Mouse (Mus musculus) forebrain, embryonic 14.5 days (tissue): ENCODE data around the gene Cdh4. TPM values are rescaled to one million over a fixed set of nuclear protein-coding genes. Genes with fewer than 3 reads are reported as not detected.
A peak's percentile ranks its signal among the peaks of the same experiment; 100 is the strongest.

Source experiments
- ATAC-seq: fragments of 200-750 bp; cut with Nextera tagmentation; 2 replicates; pipeline ENCODE4 v1.8.0; 2017; ENCODE audit warnings: mild to moderate bottlenecking, moderate library complexity
- DNase-seq: peaks from one replicate; pipeline ENCODE4 v3.0.0-alpha.2; 2015; ENCODE audit warnings: low spot score
- H3K27ac ChIP-seq: fragments of 300-500 bp; sonication (generic); 2 replicates; pipeline ENCODE4 v1.5.1; 2014; ENCODE audit warnings: low read depth, mild to moderate bottlenecking, control low read depth, low read length, moderate library complexity
- H3K27me3 ChIP-seq: fragments of 300-500 bp; sonication (generic); replicated peaks from 2 replicates; pipeline ENCODE4 v1.6.1; 2014; ENCODE audit warnings: low read length, control low read depth, mixed read lengths; ENCODE audit not compliant: control insufficient read depth, insufficient read depth
- H3K36me3 ChIP-seq: fragments of 300-500 bp; sonication (generic); 2 replicates; pipeline ENCODE4 v1.6.1; 2014; ENCODE audit warnings: low read length, control low read depth; ENCODE audit not compliant: control insufficient read depth, insufficient read depth
- H3K4me1 ChIP-seq: fragments of 300-500 bp; sonication (generic); 2 replicates; pipeline ENCODE4 v1.6.1; 2014; ENCODE audit warnings: antibody characterized with exemption, low read length, control low read depth; ENCODE audit not compliant: control insufficient read depth, insufficient read depth
- H3K4me2 ChIP-seq: fragments of 300-500 bp; sonication (generic); 2 replicates; pipeline ENCODE4 v1.6.1; 2014; ENCODE audit warnings: mild to moderate bottlenecking, control low read depth, low read length
- H3K4me3 ChIP-seq: fragments of 300-500 bp; sonication (generic); 2 replicates; pipeline ENCODE4 v1.5.1; 2014; ENCODE audit warnings: low read depth, low read length, control low read depth
- H3K9ac ChIP-seq: fragments of 300-500 bp; sonication (generic); 2 replicates; pipeline ENCODE4 v1.6.1; 2014; ENCODE audit warnings: mild to moderate bottlenecking, low read length, control low read depth, moderate library complexity
- H3K9me3 ChIP-seq: fragments of 300-500 bp; sonication (generic); replicated peaks from 2 replicates; pipeline ENCODE4 v1.6.1; 2016; ENCODE audit warnings: low read length, control low read depth, mixed read lengths; ENCODE audit not compliant: control insufficient read depth
- WGBS: fragments of 180-500 bp; shearing (Covaris S2); extraction: QIAGEN DNeasy Blood & Tissue Kit; methylation state at CpG from one replicate; pipeline ENCODE4 v1.1.7; 2014; 5-methylcytosine and 5-hydroxymethylcytosine counted together
- polyA plus RNA-seq: library from polyadenylated mRNA; unstranded; fragments of >200 nt; fragmentation: Nextera tagmentation; extraction: Ambion mirVana; gene quantifications from 2 replicates; pipeline ENCODE4 v1.2.1, GENCODE M21; 2014

Gene Cdh4
- polyA plus RNA-seq, 1 experiment from 2014 or later, result 35.0 TPM

DNA sequence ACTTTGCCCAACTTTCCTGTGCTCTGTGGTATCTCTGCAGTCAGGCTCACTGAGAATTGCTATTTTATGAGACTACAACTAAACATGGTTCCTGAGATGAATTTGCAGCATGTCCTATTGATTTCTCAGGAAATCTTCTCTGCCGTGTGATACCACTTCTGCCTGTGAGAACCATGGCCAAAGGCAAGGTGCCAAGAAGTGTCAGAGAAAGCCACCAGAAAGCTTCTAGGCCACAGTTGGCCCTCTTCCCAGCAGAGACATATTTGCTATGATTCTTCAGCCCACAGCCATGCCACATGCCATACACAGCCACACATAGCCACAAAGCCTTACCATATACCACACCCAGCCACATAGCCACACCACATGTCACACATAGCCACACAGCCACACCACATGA is 157.7 kb downstream of the Cdh4 start:
- Histone ChIP-seq H3K27ac (no peak overlapping the region), H3K4me1 (no peaks in the 10 kb centered on the region; the same call in 1 of the 2 replicates), H3K27me3 (no peaks in the 10 kb centered on the region), H3K36me3 (no peaks in the 10 kb centered on the region), H3K9ac (no peak overlapping the region), H3K9me3 (no peaks in the 10 kb centered on the region), H3K4me2 (no peak overlapping the region), H3K4me3 (no peak overlapping the region)
- 77% methylated on average over 1 of the region's 1 CpGs for WGBS
- ATAC-seq (no peak), DNase-seq (no peak)

DNA sequence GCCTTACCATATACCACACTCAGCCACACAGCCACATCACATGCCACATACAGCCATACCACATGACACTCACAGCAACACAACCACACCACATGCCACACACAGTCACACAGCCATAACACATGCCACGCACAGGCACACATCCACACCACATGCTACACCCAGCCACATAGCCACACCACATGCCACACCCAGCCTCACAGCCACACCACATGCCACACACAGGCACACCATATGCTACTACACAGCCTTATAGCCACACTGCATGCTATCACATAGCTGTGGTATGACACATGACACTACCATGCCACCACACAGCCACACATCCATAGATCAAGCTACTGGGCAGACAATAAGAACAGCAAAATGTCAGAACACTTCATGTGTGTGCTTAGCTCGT is 158.1 kb downstream of the Cdh4 start:
- no peak overlapping the region for H3K4me2 ChIP-seq
- H3K36me3 ChIP-seq, result no peaks in the 10 kb centered on the region
- H3K4me1 ChIP-seq, result no peaks in the 10 kb centered on the region; the same call in 1 of the 2 replicates
- no peak overlapping the region for H3K9ac ChIP-seq
- H3K27ac ChIP-seq, result no peak overlapping the region
- no peak overlapping the region for H3K4me3 ChIP-seq
- H3K9me3 ChIP-seq, result no peaks in the 10 kb centered on the region
- 87% methylated on average over 2 of the region's 2 CpGs for WGBS
- H3K27me3 ChIP-seq, result no peaks in the 10 kb centered on the region
- no peak for DNase-seq
- no peak for ATAC-seq

DNA sequence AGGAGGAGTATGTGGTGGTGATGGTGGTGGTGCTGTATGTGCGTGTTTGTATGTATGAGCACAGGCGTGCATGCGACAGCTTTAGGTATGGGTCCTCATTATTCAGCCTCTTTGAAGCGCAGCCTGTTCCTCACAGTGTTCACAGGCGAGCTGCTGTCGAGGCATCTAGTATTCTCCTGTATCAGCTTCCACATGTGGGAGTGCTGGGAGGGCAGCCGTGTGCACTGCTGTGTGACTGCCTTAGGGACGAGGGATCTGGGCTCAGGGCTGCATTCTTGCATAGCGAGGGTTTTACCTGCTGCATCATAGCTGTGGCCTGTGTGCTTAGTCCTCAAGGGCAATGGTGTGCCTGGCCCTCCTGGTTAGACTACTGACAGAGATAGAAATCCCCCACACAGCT is 158.9 kb downstream of the Cdh4 start:
- no peak for ATAC-seq

DNA sequence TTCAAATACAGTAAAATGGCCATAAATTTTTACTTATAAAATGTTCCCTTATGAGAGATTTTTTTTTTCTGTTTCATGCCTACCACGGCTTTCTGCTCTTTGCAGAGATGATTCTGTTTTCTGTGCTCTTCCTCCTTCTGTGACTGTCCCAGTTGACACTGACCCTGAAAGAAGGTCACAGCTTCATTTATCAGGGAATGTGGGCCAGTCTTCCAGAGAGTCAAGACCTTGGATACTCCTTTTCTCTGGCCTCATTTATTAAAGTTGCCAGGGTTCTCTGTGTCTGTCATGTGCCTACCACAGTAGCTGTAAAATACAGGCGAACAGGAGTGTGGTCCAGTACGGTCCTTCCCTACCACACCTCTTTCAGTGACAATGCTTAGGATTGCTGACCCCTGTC is 162.5 kb downstream of the Cdh4 start:
- no peaks in the 10 kb centered on the region for H3K36me3 ChIP-seq
- H3K9ac ChIP-seq, result no peak overlapping the region
- DNase-seq (no peak), ATAC-seq (no peak)
- 88% methylated on average over 3 of the region's 3 CpGs for WGBS
- H3K27ac ChIP-seq, result no peak overlapping the region
- no peaks in the 10 kb centered on the region for H3K9me3 ChIP-seq
- no peak overlapping the region for H3K4me3 ChIP-seq
- no peak overlapping the region for H3K4me2 ChIP-seq
- H3K4me1 ChIP-seq, result no peaks in the 10 kb centered on the region
- no peaks in the 10 kb centered on the region for H3K27me3 ChIP-seq

More for the DNA sequence above, 158.9 kb downstream of the Cdh4 start:
- Histone ChIP-seq H3K4me2 (no peak overlapping the region), H3K27me3 (no peaks in the 10 kb centered on the region), H3K9ac (no peak overlapping the region), H3K4me3 (no peak overlapping the region), H3K27ac (no peak overlapping the region), H3K4me1 (no peaks in the 10 kb centered on the region; the same call in 1 of the 2 replicates), H3K36me3 (no peaks in the 10 kb centered on the region), H3K9me3 (no peaks in the 10 kb centered on the region)
- no peak for DNase-seq
- WGBS, result 89% methylated on average over 9 of the region's 9 CpGs

DNA sequence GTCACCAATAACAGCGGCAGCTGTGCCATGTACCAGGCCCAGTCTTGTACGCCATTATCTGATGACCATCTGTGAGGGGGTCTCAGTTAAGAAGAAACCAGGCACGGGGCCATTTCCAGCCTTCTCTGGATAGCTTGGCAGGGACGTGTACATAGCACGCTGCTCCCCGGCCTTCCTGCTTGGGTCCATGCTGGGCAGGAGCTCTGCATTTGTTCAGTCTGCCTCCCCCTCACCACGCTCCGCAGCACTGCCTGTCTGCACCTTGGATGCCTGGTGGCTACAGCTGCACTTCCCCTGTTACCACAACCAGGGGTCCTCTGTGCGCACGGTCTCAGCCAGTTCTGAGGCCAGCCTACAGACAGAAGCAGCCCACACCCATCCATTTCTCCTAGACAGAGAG is 163.0 kb downstream of the Cdh4 start:
- H3K4me1 ChIP-seq, result no peaks in the 10 kb centered on the region
- H3K27ac ChIP-seq, result no peak overlapping the region; the same call in 1 of the 2 replicates
- DNase-seq, result peak; percentile 57
- H3K27me3 ChIP-seq, result no peaks in the 10 kb centered on the region
- no peaks in the 10 kb centered on the region for H3K9me3 ChIP-seq
- WGBS, result 73% methylated on average over 10 of the region's 10 CpGs
- no peaks in the 10 kb centered on the region for H3K36me3 ChIP-seq
- H3K4me3 ChIP-seq, result no peak overlapping the region
- no peak overlapping the region for H3K9ac ChIP-seq
- no peak overlapping the region for H3K4me2 ChIP-seq
- ATAC-seq, result peak; percentile 51

DNA sequence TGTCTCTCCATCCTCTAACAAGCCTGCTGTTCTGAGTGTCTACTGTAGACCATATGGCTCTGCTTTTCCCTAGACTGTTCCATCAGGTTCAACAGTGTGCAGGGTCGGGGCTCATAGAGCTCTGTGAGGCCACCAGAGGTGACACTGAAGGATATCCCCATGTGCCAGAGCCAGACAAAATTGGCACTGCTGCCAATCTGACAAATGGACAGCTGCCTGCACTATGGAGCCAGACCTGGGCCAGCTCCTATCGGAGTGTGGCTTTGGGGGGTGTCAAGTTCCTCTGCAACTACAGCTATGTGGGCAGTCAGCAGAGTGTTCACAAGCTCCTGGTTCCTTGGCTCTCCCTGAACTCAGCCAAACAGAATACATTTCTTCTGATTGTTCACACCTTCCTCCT is 164.1 kb downstream of the Cdh4 start:
- 92% methylated on average over 2 of the region's 2 CpGs for WGBS
- Histone ChIP-seq H3K9me3 (no peaks in the 10 kb centered on the region), H3K36me3 (no peaks in the 10 kb centered on the region), H3K4me2 (no peak overlapping the region), H3K27ac (no peak overlapping the region), H3K9ac (no peak overlapping the region), H3K4me1 (no peaks in the 10 kb centered on the region), H3K27me3 (no peaks in the 10 kb centered on the region), H3K4me3 (no peak overlapping the region)
- ATAC-seq (no peak), DNase-seq (no peak)

DNA sequence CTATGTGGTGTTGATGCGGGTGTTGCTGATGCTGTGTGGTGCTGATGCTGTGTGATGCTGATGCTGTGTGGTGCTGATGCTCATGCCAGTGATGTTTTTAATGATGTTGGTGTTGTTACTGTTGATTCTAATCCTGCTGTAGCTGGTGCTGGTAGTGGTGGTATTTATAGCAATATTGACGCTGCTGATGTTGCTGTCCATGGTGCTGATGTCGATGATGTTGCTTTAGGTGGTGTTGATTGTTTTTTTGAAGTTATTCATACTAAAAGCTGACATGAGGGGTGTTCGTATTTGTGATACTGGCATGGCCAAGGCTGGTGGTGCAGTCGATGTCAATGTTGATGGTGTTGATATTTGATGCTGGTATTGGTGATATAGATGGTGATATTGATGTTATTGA is 173.7 kb downstream of the Cdh4 start:
- WGBS, result 61% methylated on average over 5 of the region's 5 CpGs
- H3K27ac ChIP-seq, result no peak overlapping the region
- no peak overlapping the region for H3K4me3 ChIP-seq
- no peak overlapping the region for H3K4me2 ChIP-seq
- DNase-seq, result no peak
- ATAC-seq, result no peak
- no peak overlapping the region for H3K9ac ChIP-seq
- H3K36me3 ChIP-seq, result no peaks in the 10 kb centered on the region
- no peaks in the 10 kb centered on the region for H3K27me3 ChIP-seq
- H3K4me1 ChIP-seq, result no peaks in the 10 kb centered on the region
- H3K9me3 ChIP-seq, result no peaks in the 10 kb centered on the region

DNA sequence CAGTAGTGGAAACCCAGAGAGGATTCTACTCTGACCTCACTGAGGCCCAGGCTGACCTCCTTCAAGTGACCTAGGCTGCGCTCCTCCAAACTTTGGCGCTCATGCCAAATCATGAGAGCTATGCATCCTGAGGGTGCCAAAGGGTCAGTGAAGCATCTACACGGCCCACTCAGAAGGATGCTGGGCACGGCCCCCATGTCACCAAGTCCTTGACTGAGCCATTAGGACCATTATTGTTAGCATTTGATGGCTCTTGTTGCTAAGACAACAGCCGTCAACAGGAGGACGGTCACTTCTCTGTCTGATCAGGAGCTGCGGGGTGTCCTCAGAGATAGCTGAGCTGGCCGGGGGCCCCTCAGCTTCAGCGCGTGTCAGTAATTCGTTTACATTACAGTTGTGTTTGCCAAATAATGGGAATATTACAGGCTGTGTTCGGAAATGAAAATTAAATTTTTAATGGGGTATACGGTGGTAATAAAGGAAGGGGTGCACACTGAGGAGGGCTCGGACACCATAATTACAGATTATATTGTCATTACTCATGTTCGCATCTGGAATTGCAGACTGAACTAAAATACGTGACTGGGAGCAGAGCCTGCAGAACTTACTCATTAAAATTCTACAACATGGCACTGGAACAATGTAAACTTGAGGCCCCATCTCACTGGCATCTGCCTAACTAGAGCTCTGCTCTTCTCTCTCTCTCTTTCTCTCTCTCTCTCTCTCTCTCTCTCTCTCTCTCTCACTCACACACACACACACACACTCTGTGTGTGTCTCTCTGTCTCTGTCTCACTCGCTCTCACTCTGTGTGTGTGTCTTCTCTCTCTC is 181.6 kb downstream of the Cdh4 start:
- Histone ChIP-seq H3K9ac (no peak overlapping the region), H3K4me3 (no peak overlapping the region), H3K36me3 (no peaks in the 10 kb centered on the region), H3K27ac (0 out of 2 replicates have a peak overlapping the region, but pooled peaks have one; percentile 14), H3K4me1 (0 out of 2 replicates have a peak, but pooled peaks cover 2% of the 10 kb centered on the region), H3K4me2 (no peak overlapping the region), H3K9me3 (no peaks in the 10 kb centered on the region), H3K27me3 (no peaks in the 10 kb centered on the region)
- ATAC-seq (peak; percentile 40; the same call in 1 of the 2 replicates), DNase-seq (peak; percentile 44)
- WGBS, result 65% methylated on average over 17 of the region's 17 CpGs

DNA sequence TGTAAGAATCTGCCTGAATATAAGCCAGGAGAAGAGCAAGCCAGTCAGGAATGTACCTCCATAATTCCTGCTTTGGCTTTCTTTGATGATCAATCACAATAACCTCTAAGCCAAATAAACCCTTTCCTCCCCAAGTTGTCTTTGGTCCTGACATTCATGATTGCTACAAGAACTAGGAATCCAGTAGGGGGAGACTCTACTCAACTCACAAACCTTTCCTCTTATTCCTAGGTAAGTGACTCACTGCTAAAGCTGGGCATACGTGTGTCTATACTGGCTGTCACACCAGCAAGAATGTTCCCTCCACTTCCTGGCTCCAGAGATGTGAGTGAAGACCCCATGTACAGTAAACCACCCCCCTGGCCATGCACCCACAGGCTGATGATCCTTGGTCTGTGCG is 185.3 kb downstream of the Cdh4 start:
- ATAC-seq (no peak), DNase-seq (no peak)
- Histone ChIP-seq H3K4me1 (0 out of 2 replicates have a peak, but pooled peaks cover 2% of the 10 kb centered on the region), H3K27me3 (no peaks in the 10 kb centered on the region), H3K9me3 (no peaks in the 10 kb centered on the region), H3K9ac (no peak overlapping the region), H3K36me3 (no peaks in the 10 kb centered on the region), H3K27ac (no peak overlapping the region), H3K4me3 (no peak overlapping the region), H3K4me2 (no peak overlapping the region)
- WGBS, result 87% methylated on average over 2 of the region's 2 CpGs
